Mouse (Mus musculus): Measurements from ENCODE around the gene Fam187b. TPM values are rescaled to one million over a fixed set of nuclear protein-coding genes. Genes with fewer than 3 reads are reported as not detected.

The Fam187b gene
- polyA plus RNA-seq, 1 experiment from 2014 or later: 0.82 TPM

- no peaks in the 10 kb centered on the region for H3K27me3 ChIP-seq
- no peaks in the 10 kb centered on the region for H3K9me3 ChIP-seq
- no peak for ATAC-seq (ENCODE audit: low FRiP score)
- H3K4me3 ChIP-seq (replicated peaks): no peak overlapping the region
- H3K27ac ChIP-seq: no peak overlapping the region
- no peak overlapping the region for H3K9ac ChIP-seq
- H3K4me1 ChIP-seq: peaks cover 15% of the 10 kb centered on the region
- 93% methylated on average over 16 of the region's 16 CpGs for WGBS
- H3K36me3 ChIP-seq (replicated peaks): peaks cover 63% of the 10 kb centered on the region
- H3K4me2 ChIP-seq: no peak overlapping the region
Measured at GRCm38 (mm10) chr7:30952441-30953265, 20.9 kb upstream of the Fam187b start.

GRCm38 (mm10) chr7:30953459-30953858 lies 20.1 kb upstream of the Fam187b start:
- no peaks in the 10 kb centered on the region for H3K27me3 ChIP-seq
- peaks cover 23% of the 10 kb centered on the region for H3K4me1 ChIP-seq
- no peak for ATAC-seq (ENCODE audit: low FRiP score)
- H3K9me3 ChIP-seq: no peaks in the 10 kb centered on the region
- no peak overlapping the region for H3K4me3 ChIP-seq (replicated peaks)
- H3K9ac ChIP-seq: no peak overlapping the region
- peaks cover 66% of the 10 kb centered on the region for H3K36me3 ChIP-seq (replicated peaks)
- H3K27ac ChIP-seq: no peak overlapping the region
- WGBS: 87% methylated on average over 6 of the region's 6 CpGs
- H3K4me2 ChIP-seq: no peak overlapping the region

- Histone ChIP-seq H3K27me3 (no peaks in the 10 kb centered on the region), H3K9me3 (no peaks in the 10 kb centered on the region), H3K4me3 (replicated peaks) (no peak overlapping the region), H3K27ac (no peak overlapping the region), H3K9ac (no peak overlapping the region), H3K4me2 (no peak overlapping the region), H3K4me1 (peaks cover 24% of the 10 kb centered on the region), H3K36me3 (replicated peaks) (peaks cover 68% of the 10 kb centered on the region)
- 92% methylated on average over 3 of the region's 3 CpGs for WGBS
- ATAC-seq (ENCODE audit: low FRiP score): no peak
Measured at GRCm38 (mm10) chr7:30954036-30954435, 19.6 kb upstream of the Fam187b start.

- peaks cover 60% of the 10 kb centered on the region for H3K36me3 ChIP-seq (replicated peaks)
- H3K9me3 ChIP-seq: no peaks in the 10 kb centered on the region
- ATAC-seq (ENCODE audit: low FRiP score): no peak
- 89% methylated on average over 12 of the region's 12 CpGs for WGBS
- H3K4me2 ChIP-seq: peak overlapping the region; percentile 91
- H3K27me3 ChIP-seq: no peaks in the 10 kb centered on the region
- H3K4me1 ChIP-seq: peaks cover 24% of the 10 kb centered on the region
- H3K4me3 ChIP-seq (replicated peaks): peak overlapping the region; percentile 100
- no peak overlapping the region for H3K27ac ChIP-seq
- peak overlapping the region; percentile 99; the same call in 1 of the 2 replicates for H3K9ac ChIP-seq
Measured at GRCm38 (mm10) chr7:30954971-30955520, 18.5 kb upstream of the Fam187b start.

GRCm38 (mm10) chr7:30955584-30956356 lies 17.8 kb upstream of the Fam187b start:
- ATAC-seq (ENCODE audit: low FRiP score): peak; percentile 81
- peak overlapping the region; percentile 100 for H3K4me3 ChIP-seq (replicated peaks)
- H3K27me3 ChIP-seq: no peaks in the 10 kb centered on the region
- peaks cover 24% of the 10 kb centered on the region for H3K4me1 ChIP-seq
- H3K9me3 ChIP-seq: no peaks in the 10 kb centered on the region
- H3K27ac ChIP-seq: peak overlapping the region; percentile 99
- WGBS: under 1% methylated on average over 63 of the region's 64 CpGs
- H3K4me2 ChIP-seq: peak overlapping the region; percentile 91
- peaks cover 52% of the 10 kb centered on the region for H3K36me3 ChIP-seq (replicated peaks)
- H3K9ac ChIP-seq: peak overlapping the region; percentile 99

GRCm38 (mm10) chr7:30956357-30956751 lies 17.2 kb upstream of the Fam187b start:
- Histone ChIP-seq H3K4me3 (replicated peaks) (peak overlapping the region; percentile 100), H3K4me2 (peak overlapping the region; percentile 91), H3K9ac (peak overlapping the region; percentile 99), H3K9me3 (no peaks in the 10 kb centered on the region), H3K27ac (peak overlapping the region; percentile 99), H3K27me3 (no peaks in the 10 kb centered on the region), H3K4me1 (peaks cover 24% of the 10 kb centered on the region), H3K36me3 (replicated peaks) (peaks cover 47% of the 10 kb centered on the region)
- peak; percentile 49 for ATAC-seq (ENCODE audit: low FRiP score)
- WGBS: under 1% methylated on average over 29 of the region's 49 CpGs

GRCm38 (mm10) chr7:30956756-30957366 lies 16.7 kb upstream of the Fam187b start, which contains the start of gene Usf2:
TSS of gene Usf2 (minus strand) at chr7:30956803.
- peak within 1 kb of the TSS; percentile 91 for H3K4me2 ChIP-seq
- peaks cover 24% of the 10 kb centered on the region for H3K4me1 ChIP-seq
- H3K9ac ChIP-seq: peak within 1 kb of the TSS; percentile 99
- peak; percentile 62 for ATAC-seq (ENCODE audit: low FRiP score)
- H3K4me3 ChIP-seq (replicated peaks): peak within 1 kb of the TSS; percentile 100
- peak within 1 kb of the TSS; percentile 99 for H3K27ac ChIP-seq
- peaks cover 43% of the 10 kb centered on the region for H3K36me3 ChIP-seq (replicated peaks)
- H3K27me3 ChIP-seq: no peaks in the 10 kb centered on the region
- H3K9me3 ChIP-seq: no peaks in the 10 kb centered on the region
- under 1% methylated on average over 31 of the region's 82 CpGs for WGBS

GRCm38 (mm10) chr7:30957367-30957783 lies 16.2 kb upstream of the Fam187b start:
- Histone ChIP-seq H3K9me3 (no peaks in the 10 kb centered on the region), H3K4me2 (peak overlapping the region; percentile 91), H3K36me3 (replicated peaks) (peaks cover 40% of the 10 kb centered on the region), H3K4me3 (replicated peaks) (peak overlapping the region; percentile 100), H3K27me3 (no peaks in the 10 kb centered on the region), H3K9ac (peak overlapping the region; percentile 99), H3K4me1 (peaks cover 24% of the 10 kb centered on the region), H3K27ac (peak overlapping the region; percentile 99)
- under 1% methylated on average over 42 of the region's 43 CpGs for WGBS
- peak; percentile 69 for ATAC-seq (ENCODE audit: low FRiP score)

GRCm38 (mm10) chr7:30958109-30958865 lies 15.3 kb upstream of the Fam187b start:
- Histone ChIP-seq H3K36me3 (replicated peaks) (peaks cover 31% of the 10 kb centered on the region), H3K27ac (peak overlapping the region; percentile 99), H3K9me3 (no peaks in the 10 kb centered on the region), H3K4me2 (peak overlapping the region; percentile 91), H3K4me1 (peaks cover 24% of the 10 kb centered on the region), H3K4me3 (replicated peaks) (peak overlapping the region; percentile 100), H3K27me3 (no peaks in the 10 kb centered on the region), H3K9ac (peak overlapping the region; percentile 99)
- ATAC-seq (ENCODE audit: low FRiP score): no peak
- WGBS: 79% methylated on average over 28 of the region's 28 CpGs

- Histone ChIP-seq H3K36me3 (replicated peaks) (peaks cover 24% of the 10 kb centered on the region), H3K4me1 (peaks cover 24% of the 10 kb centered on the region), H3K9me3 (no peaks in the 10 kb centered on the region), H3K4me2 (no peak overlapping the region; the same call in 1 of the 2 replicates), H3K4me3 (replicated peaks) (no peak overlapping the region), H3K27me3 (no peaks in the 10 kb centered on the region), H3K27ac (no peak overlapping the region), H3K9ac (no peak overlapping the region)
- ATAC-seq (ENCODE audit: low FRiP score): no peak
- 96% methylated on average over 9 of the region's 9 CpGs for WGBS
Measured at GRCm38 (mm10) chr7:30958866-30959487, 14.6 kb upstream of the Fam187b start.

- H3K27ac ChIP-seq: no peak overlapping the region
- H3K4me1 ChIP-seq: peaks cover 20% of the 10 kb centered on the region
- H3K4me2 ChIP-seq: no peak overlapping the region
- peaks cover 15% of the 10 kb centered on the region for H3K36me3 ChIP-seq (replicated peaks)
- no peak overlapping the region for H3K9ac ChIP-seq
- ATAC-seq (ENCODE audit: low FRiP score): no peak
- no peak overlapping the region for H3K4me3 ChIP-seq (replicated peaks)
- no peaks in the 10 kb centered on the region for H3K9me3 ChIP-seq
- H3K27me3 ChIP-seq: no peaks in the 10 kb centered on the region
- 87% methylated on average over 6 of the region's 6 CpGs for WGBS
Measured at GRCm38 (mm10) chr7:30959786-30960349, 13.7 kb upstream of the Fam187b start.
